Mouse (Mus musculus): ENCODE data around the gene Mrpl9.
A peak's percentile ranks its signal among the peaks of the same experiment; 100 is the strongest.

Mrpl9 gene

DNA sequence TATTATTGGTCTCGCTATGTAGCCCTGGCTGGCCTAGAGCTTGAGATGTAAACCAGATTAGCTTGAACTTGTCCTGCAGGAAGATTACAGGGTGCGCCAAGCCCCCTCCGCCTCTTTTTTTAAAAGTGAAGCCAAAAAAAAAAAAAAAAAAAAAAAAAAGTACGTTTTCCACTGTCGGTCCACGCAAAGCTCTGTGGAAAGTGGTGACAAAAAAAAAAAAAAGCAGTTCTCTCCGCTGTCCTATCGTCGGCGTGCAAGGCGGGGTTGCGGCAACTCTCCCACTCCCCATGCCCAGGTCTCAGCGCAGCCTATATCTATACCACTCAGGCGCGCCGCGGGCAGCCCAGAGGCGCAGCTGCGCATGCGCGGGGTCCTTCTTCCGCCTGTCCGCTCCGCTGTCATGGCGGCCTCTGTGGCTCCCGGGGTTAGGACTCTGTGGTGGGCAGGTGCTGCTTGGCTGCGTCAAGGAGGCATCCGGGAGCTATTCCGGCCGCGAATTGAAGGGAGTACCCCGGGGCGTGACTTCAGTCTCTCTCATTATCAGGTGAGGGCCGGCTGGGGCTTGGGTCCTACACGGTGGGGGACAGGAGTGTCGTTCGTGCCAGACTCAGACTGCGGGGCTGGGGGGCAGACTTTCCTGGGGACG lies at the start of gene Mrpl9:
Mrpl9 (plus strand) TSS at position 368 of the 646 bp plus-strand sequence.
- DNase-seq (ENCODE audit: low spot score in 2 of 2): peak; percentile 88 to 91

DNA sequence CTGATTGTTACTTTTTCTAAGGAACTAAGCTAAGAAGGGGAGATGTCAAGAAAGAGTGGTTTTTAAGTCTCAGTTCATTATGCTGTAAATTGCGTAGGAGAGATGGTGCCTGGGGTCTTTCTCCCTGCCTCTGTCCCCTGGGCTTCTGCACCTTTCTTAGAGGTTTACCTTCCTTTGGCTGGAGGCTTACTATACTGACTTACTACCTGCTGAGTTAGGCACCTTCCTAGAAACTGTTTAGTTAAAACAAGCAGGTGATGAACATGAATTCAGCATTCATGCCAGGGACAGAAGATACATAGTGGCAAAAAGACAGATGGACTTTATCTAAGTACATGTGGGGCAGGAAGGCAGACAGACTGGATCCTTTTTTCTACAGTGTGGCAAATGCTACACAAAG lies 46.8 kb upstream of the Mrpl9 start:
- DNase-seq (ENCODE audit: low spot score in 2 of 2): no peak

DNA sequence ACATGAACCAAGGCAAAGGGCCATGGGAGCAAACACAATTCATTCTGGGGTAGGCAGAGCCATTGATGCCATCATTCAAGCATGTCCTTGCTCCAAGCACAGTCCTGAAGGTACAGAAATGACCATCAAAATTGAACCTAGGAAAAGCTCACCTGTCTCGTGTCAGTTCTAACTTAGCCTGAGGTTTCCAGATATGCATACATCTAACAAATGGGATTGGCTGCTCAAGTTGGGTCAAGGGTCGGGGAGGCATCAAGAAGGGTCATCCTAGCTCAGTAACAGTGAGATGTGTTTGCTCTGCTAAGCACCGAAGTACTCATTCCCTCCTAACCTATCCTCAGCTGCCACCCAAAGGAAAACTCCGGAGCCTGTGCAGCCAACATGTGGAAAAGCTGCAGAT lies 46.3 kb upstream of the Mrpl9 start:
- DNase-seq (ENCODE audit: low spot score in 2 of 2): no peak

DNA sequence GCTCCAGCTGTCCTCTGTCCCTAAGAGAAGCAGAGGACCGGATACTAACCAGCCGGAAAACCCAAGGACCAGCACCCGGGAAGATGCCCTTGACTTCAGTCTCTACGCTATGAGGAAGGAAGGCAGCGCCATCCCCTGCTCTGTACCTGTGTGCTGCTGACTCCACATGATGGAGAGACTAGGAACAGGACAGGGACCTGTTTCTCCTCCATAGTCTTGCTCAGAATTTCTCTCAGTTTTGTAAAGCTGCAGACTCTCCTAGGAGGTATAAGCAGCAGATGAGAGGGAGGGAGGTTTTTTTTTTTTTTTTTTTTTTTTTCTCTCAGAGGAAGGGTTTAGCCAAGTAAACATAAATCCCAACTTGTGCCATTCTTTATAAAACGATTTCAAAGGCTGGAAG lies 44.9 kb upstream of the Mrpl9 start, which contains the start of gene Lingo4:
Lingo4 (plus strand) TSS at position 301 of the 400 bp plus-strand sequence.
- no peak for DNase-seq (ENCODE audit: low spot score in 2 of 2)

DNA sequence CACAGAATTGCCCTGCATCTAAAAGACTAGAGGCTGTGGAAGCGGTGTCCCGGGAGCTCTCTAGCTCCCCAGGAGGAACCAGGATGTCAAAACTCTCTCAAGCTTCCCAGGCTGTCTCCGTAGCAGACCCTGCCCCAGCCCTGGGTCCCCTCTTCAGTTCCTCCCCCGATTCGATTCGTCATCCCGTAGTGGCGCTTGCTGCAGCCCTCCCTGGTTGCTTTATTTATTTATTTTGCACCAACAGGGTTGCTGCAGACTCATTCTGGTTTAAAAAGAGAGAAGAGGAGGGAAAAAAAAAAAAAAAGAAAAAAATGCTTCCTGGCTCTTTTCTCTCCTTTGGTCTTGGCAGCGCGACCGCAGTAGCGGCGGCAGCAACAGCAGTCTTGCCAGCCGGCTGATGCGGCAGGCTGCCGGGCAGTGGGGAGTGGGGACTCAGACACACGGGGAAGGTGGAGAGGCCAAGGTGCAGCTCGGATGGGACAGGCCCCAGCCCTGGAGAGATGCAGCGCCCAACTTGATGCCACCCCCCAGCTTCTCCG lies 44.1 kb upstream of the Mrpl9 start:
- no peak for DNase-seq (ENCODE audit: low spot score in 2 of 2)

DNA sequence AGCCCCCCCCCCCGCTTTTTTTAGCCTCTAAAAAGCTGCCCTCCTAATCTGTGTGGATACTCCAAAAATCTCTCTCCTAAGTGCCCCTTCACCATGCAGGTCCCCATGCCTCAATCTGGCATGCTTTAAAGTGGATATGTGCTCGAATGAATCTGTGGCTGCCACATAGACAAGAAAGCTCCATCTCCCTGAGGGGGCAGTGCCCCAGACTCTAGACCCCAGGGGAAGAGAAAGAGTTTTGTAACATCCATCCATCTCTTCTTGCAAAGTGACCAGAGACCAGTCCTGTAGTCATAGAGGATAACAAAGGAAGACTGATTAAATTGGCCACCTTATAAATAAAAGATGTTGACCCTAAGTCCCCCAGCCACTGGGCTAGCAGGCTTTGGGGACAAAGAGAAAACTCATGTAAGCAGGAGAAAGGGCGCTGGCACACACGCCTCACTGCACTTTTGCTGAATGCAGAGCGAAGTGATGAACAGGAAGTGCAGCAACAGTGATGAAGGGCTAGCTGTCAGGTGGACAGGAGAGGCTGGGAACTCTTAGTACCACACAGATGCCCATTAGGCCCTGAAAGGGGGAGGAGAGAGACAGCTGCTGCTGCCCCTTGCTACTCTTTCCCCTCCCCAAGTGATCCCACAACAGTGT lies 43.3 kb upstream of the Mrpl9 start:
- no peak for DNase-seq (ENCODE audit: low spot score in 2 of 2)

DNA sequence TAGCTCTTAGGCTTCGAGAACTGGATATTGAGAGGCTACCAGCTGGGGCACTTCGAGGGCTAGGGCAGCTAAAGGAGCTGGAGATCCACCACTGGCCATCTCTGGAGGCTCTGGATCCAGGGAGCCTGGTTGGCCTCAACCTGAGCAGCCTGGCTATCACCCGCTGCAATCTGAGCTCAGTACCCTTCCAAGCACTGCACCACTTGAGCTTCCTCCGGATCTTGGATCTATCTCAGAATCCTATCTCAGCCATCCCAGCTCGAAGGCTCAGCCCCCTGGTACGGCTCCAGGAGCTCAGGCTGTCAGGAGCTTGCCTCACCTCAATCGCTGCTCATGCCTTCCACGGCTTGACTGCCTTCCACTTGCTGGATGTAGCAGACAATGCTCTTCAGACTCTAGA lies 40.7 kb upstream of the Mrpl9 start:
- DNase-seq (ENCODE audit: low spot score in 2 of 2): no peak

DNA sequence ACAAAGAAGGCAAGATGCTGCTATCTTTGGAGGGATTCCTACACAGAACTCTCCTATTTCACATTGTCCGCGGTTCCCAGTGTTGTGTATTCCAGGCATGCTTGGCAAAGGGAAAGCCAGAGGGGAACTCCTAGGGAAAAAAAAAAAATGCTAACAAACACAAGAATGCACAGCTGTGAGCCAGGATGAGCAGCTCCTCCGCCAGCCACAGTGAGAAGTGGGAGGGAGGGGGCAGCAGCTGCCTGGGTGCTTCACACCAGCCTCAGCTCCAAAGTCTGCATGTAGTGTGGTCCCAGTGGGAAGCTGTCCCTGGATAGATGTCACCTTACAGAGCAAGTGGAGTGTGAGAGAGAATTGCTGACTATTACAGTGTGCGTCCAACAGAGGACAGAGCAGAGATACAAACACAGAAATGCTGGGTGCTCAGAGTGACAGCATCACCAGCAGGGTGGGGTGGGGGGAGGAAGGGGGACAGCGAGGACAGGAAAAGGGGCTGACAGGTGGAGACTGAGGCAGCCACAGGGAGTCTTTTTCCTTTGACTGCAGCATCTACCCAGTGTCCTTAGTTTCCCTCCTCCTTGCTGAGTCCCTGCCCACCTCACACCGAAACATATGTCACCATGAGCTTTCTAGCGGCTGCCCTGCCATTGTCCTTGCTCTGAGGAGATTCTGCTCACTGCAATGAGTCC lies 38.6 kb upstream of the Mrpl9 start:
- no peak for DNase-seq (ENCODE audit: low spot score in 2 of 2)

DNA sequence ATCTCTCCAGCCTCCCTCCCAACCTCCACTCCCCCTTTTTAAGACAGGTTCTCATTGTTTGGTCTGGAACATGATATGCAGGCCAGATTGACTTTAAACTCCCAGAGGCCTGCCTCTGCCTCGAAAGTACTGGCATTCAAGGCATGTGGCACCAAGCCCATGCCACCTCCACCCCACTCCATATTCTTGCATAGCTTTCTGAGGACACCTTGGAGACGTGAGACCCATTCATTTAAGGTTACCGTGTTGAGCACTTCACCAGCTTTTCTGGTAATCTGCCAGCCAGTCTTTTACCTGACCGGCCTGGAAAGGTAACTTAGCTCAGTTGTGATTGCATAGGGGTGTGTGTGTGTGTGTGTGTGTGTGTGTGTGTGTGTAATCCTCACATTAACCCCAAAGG lies 37.6 kb upstream of the Mrpl9 start:
- no peak for DNase-seq (ENCODE audit: low spot score in 2 of 2)

DNA sequence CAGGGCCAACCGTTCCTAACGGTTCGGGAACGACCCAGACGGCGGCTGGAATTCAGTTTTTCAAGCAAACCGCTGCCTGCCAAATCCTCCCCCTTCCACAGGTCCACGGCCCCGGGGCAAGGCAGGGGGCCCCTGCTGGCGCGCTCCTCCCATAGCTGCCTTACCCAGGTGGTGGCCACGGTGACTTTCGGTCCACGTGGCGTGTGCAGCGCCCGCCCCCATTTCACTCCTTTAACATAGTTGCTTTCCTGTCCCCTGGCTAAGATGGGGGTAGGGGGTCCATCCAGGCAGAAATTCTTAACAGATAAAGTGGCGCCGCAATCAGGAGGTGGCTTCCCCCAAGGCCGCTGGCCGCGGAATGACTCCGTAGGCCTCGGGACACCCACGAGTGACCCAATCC lies 30.6 kb upstream of the Mrpl9 start:
- DNase-seq (ENCODE audit: low spot score in 2 of 2): no peak

DNA sequence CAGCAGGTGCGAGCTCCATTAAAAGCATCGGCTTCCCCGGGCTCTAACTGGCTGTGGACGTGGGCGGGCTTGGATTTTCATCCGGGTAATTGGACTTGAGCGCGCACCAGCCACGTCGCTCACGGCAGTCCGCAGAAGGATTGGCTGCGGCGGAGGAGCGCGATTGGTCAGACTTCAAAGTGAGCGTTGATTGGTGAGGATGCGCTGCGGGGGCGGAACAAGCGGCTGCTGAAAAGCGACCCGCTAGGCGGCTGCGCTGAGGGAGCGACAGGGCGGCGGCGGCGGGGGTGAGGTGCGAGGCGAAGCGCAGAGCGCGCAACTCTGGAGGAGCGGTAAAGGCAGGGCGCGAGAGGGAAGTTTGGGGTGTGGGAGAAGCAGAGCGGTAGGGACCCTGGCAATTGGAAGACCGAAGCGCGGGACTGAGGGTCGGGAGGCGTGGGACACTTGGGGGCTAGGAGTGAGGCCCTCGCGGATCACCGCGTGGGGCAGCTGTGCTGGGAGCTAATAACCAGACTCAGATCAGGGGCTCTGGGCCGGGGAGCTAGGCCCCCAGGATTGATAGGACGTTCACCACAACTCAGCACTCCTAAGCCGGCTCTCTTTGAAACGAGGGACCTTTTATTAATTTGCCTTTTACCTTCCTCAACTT lies 30.0 kb upstream of the Mrpl9 start, which contains the start of gene Tdrkh:
Tdrkh (plus strand) TSS at position 243 of the 649 bp plus-strand sequence.
- peak; percentile 98 for DNase-seq (ENCODE audit: low spot score in 2 of 2)

DNA sequence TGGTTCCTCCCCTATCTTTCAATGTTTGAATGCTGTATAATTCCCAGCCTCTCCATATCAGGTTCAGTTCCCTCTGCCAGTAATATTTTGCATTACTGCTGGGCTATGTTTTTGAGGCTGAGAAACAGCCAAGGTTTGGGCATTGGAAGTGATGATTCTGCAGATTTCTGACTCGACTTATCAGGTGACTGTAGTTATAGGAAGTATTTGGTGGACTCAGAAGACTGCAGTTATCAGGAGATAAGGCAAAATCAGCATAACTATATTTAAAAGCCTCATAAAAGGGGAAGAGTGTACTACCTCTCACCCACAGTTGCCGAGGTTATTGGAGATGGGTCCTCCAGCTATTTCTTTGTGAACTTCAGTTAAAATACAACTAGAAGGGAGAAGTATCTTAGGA lies 12.1 kb upstream of the Mrpl9 start:
- DNase-seq (ENCODE audit: low spot score in 2 of 2): no peak

DNA sequence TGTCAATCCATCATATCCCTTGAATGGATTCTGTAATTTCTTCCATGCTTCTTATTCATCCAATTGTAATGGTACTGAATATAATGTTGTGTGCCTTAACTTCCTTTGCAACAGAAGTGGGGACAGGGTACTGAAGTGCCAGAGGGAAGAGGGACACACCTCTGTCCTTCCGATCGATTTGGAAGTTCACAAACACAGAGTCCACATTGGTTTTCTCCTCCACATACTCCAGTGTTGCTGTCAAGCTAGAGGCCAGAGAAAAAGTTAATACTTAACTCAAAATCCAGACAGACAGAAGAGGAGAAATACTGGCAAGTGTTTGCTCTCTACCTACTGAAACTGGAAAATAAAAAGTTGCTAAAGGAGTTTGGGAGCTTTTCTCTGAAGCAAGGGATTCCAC lies 8.8 kb upstream of the Mrpl9 start:
- no peak for DNase-seq (ENCODE audit: low spot score in 2 of 2)

DNA sequence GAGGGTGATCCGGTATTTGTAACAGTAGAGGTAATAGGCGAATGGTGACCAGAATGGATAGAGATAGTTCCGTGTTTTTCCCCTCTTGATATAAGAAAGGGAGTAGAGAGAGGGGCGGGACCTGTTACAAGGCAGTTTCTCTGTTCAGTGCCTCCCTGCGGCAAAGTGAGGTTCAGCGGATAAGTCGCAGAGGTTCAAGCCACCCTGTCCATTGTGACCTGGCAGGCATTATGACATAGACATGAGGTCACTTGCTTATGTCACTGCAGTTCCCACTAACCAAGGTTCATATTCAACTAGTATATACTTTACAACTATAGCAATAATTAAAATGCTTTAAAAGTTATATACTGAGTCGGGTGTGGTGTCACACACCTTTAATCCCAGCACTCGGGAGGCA lies 6.7 kb upstream of the Mrpl9 start:
- no peak for DNase-seq (ENCODE audit: low spot score in 2 of 2)

DNA sequence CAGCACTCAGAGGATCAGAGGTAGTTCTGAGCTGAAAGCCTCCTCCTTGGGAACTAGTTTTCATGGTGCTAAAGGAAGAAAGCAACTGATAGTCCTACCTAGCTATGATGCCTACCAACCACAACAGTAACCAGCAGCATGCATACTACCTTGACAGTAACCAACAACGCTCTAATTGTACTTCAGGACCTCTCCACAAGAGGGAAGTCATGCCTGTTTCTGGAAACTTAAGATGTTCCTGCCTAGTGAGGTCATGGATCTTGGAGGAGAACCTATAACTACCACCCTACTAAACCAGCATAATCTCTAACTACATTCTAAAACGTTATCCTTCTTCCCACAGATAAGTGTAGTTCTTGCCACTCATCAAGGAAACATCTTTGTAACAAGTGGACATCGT lies 1.9 kb upstream of the Mrpl9 start:
- DNase-seq (ENCODE audit: low spot score in 2 of 2): no peak

DNA sequence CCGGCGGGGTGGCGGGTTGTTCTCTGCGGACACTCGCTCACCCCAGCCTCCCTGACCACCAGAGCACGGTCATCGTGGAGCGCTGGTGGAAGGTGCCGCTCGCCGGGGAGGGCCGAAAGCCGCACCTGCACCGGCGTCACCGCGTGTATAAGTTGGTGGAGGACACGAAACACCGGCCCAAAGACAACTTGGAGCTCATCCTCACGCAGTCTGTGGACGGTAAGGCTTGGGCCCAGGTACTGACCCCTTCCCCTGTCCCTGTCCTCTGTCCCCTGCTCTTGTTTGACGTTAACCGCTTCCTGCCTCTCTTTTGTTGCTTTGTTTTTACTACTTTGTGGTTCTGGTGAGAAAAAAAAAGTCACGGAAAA lies 463 bp downstream of the Mrpl9 start, which contains the start of gene Oaz3:
Oaz3 (minus strand) TSS at position 319 of the 368 bp plus-strand sequence.
- no peak for DNase-seq (ENCODE audit: low spot score in 2 of 2)

DNA sequence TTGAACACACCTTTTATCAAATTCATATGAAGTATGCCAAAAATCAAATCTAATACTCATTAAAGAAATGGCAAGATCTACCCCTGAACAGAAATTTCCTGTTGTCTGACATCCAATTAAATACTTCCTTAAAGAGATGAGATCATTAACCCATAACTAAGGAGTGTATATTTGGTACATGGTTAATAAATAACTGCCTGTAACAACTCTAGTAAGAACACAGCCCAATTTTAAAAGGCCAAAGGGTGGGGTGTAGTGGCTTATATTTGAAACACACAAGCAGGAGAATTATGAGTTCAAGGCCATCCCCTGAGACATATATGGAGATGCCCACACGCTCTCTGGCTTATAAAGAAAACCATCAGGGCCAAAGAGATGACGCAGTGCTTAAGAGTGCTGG lies 6.3 kb downstream of the Mrpl9 start:
- no peak for DNase-seq (ENCODE audit: low spot score in 2 of 2)

DNA sequence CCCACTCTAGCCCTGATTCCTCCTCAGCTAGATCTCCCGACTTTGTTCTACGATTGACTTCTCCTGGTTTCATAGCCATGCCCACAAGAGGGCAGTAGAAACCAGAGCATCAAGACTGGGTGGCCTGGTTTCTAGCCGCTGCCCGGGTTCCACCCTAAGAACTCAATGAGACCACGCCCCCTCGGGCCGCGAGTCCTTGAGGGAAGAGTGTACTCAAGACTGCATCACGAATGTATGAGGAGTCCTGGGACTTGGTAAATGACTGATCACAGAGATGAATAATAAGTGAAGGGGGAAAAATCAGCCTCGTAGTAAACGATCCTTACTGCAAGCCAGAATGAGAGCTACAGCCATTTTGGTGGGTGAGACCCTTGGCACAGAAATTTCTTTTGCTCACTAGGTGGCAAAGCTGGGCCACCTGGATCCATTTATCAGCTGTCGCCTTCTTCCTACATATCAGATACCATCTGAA lies 13.4 kb downstream of the Mrpl9 start:
- peak; percentile 69 to 82 for DNase-seq (ENCODE audit: low spot score in 2 of 2)

DNA sequence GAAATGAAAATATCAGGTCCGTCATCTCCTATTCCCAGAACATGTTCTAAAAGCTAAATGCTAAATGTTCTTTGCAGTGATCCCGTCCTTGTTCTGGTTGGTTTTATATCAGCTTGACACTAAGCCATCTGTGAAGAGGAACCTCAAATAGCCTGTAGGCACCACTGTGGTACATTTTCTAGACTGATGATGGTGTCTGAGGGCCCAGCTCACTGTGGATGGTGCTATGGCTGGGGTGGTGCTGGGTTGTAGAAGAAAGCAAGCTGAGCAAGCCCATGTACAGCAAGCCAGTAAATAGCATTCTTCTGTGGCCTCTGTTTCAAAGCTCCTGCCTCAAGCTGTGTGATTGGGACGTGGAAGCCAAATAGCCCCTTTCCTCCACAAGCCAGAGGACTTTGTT lies 13.9 kb downstream of the Mrpl9 start:
- DNase-seq (ENCODE audit: low spot score in 2 of 2): no peak

DNA sequence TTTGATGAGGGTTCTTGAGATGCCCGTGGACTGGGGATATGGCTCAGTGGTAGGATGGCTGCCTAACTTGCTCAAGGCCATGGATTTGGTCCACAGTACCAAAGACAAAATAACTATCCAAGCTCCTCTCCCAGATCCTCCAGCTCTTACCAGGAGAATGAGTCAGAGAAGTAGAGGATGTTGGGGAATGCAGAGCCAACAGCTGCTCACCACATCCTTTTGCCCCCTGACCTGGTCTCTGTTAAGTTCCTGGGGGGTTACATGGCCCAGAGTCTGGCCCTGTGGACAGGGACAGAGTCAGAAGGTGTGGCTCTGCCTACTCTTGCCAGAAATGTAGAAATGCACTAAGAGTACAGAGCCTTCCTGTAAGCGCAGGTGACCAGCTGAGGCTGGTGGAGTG lies 16.7 kb downstream of the Mrpl9 start:
- no peak for DNase-seq (ENCODE audit: low spot score in 2 of 2)

DNA sequence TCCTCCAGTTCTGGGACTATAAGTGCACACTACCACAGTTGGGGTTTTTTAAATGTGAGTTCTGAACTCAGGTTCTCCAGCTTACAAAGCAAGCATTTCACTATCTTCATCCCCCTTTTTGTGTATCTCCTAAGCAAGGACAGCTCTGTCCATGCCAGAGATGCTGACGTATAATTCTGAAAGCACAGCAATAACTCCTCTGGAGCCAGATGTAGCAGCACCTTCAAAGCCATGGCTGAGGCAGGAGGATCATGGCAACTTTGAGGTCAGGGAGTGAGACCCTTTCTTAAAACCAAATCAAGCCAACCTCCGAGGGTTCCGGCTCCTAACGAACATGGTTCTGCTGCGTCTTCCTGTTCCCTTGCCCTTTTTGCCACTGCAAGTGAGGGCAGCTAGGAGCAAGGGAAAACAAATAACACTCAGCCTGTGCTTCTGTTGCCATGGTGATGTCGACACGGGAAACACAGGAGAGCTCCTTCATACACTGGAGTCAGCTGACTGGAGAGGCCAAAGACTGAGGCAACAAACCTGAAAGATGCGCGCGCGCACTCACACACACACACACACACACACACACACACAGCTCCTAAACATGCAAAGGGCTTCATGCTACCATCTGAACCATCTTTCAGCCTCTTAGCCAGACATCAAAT lies 20.9 kb downstream of the Mrpl9 start:
- DNase-seq (ENCODE audit: low spot score in 2 of 2): no peak

Data from frontal cortex, postnatal 14 days (tissue).